Mouse (Mus musculus): ENCODE measurements around the gene Rufy2.

DNA sequence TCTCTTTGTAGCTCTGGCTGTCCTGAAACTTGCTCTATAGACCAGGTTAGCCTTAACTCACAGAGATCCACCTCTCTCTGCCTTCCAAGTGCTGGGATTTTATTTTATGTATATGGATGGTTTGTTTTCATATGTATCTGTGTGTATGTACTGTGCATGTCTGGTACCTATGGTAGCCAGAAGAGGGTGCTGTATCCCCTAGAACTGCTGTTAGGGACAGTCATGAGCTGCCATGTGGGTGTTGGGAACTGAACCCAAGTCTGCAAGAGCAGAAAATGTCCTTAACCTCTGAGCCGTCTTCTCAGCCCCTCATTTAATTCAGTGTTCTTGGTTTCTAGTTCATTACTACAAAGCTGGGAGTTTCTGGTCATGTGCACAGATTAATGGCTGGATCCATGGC, 47.6 kb upstream of the Rufy2 start:
- TF ChIP-seq CTCF (IDR thresholded peaks at IDR 0.05; ENCODE audit: low read depth, low read length) (no peak), TAL1 (conservative IDR thresholded peaks at IDR 0.05; ENCODE audit: low read depth, low read length) (no peak), GATA1 (IDR thresholded peaks at IDR 0.05; ENCODE audit: borderline replicate concordance, low read length) (no peak), POLR2AphosphoS5 (IDR thresholded peaks at IDR 0.05; ENCODE audit: insufficient replicate concordance, low read depth, low read length) (no peak), GATA2 (IDR thresholded peaks at IDR 0.05; ENCODE audit: borderline replicate concordance, low read depth, low read length) (no peak)
